Mouse (Mus musculus): ENCODE results near the gene 4931406C07Rik.
"Not testable (repeated sequence)": the region's sequence is repeated elsewhere in the genome, so short reads cannot be mapped to it uniquely, and the experiment has no call there.

Gene 4931406C07Rik

GRCm38 (mm10) chr9:15306398-15307119 lies at the start of gene 4931406C07Rik:
Gene 4931406C07Rik (minus strand): TSS chr9:15306448.
- in situ Hi-C loops (cut with MseI, MboI), result no loop called here

GRCm38 (mm10) chr9:15349925-15350324 lies 43.7 kb upstream of the 4931406C07Rik start:
- in situ Hi-C loops (cut with MseI, MboI), result no loop called here

- in situ Hi-C loops (cut with MseI, MboI), result no loop called here
These were observed 31.5 kb upstream of the 4931406C07Rik start for GRCm38 (mm10) chr9:15337776-15338175.

GRCm38 (mm10) chr9:15318170-15318742 lies 12.0 kb upstream of the 4931406C07Rik start:
- in situ Hi-C loops (cut with MseI, MboI), result no loop called here

- in situ Hi-C loops (cut with MseI, MboI), result no loop called here
These were observed 11.2 kb upstream of the 4931406C07Rik start for GRCm38 (mm10) chr9:15317223-15318169.

GRCm38 (mm10) chr9:15316296-15316695 lies 10.0 kb upstream of the 4931406C07Rik start:
- in situ Hi-C loops (cut with MseI, MboI), result not testable (repeated sequence)

GRCm38 (mm10) chr9:15314619-15315018 lies 8.4 kb upstream of the 4931406C07Rik start:
- in situ Hi-C loops (cut with MseI, MboI), result no loop called here

GRCm38 (mm10) chr9:15313633-15314032 lies 7.4 kb upstream of the 4931406C07Rik start:
- in situ Hi-C loops (cut with MseI, MboI), result no loop called here

- in situ Hi-C loops (cut with MseI, MboI), result no loop called here
These were observed 5.9 kb upstream of the 4931406C07Rik start for GRCm38 (mm10) chr9:15312054-15312735.

GRCm38 (mm10) chr9:15310179-15310578 lies 3.9 kb upstream of the 4931406C07Rik start:
- in situ Hi-C loops (cut with MseI, MboI), result no loop called here

GRCm38 (mm10) chr9:15309425-15309824 lies 3.2 kb upstream of the 4931406C07Rik start:
- in situ Hi-C loops (cut with MseI, MboI), result no loop called here

GRCm38 (mm10) chr9:15308254-15308653 lies 2.0 kb upstream of the 4931406C07Rik start:
- in situ Hi-C loops (cut with MseI, MboI), result no loop called here

GRCm38 (mm10) chr9:15307257-15307656 lies 1.0 kb upstream of the 4931406C07Rik start:
- in situ Hi-C loops (cut with MseI, MboI), result no loop called here

- in situ Hi-C loops (cut with MseI, MboI), result no loop called here
These were observed 498 bp downstream of the 4931406C07Rik start, which contains the start of gene Taf1d for GRCm38 (mm10) chr9:15305503-15306397. Gene Taf1d (plus strand): TSS chr9:15306214.

GRCm38 (mm10) chr9:15302881-15303280 lies 3.4 kb downstream of the 4931406C07Rik start:
- in situ Hi-C loops (cut with MseI, MboI), result no loop called here

- in situ Hi-C loops (cut with MseI, MboI), result not testable (repeated sequence)
These were observed 4.2 kb downstream of the 4931406C07Rik start for GRCm38 (mm10) chr9:15302006-15302405.

GRCm38 (mm10) chr9:15301399-15301798 lies 4.8 kb downstream of the 4931406C07Rik start:
- in situ Hi-C loops (cut with MseI, MboI), result no loop called here

GRCm38 (mm10) chr9:15300056-15300455 lies 6.2 kb downstream of the 4931406C07Rik start:
- in situ Hi-C loops (cut with MseI, MboI), result no loop called here

GRCm38 (mm10) chr9:15298451-15298850 lies 7.8 kb downstream of the 4931406C07Rik start:
- in situ Hi-C loops (cut with MseI, MboI), result no loop called here

GRCm38 (mm10) chr9:15297112-15297511 lies 9.1 kb downstream of the 4931406C07Rik start:
- in situ Hi-C loops (cut with MseI, MboI), result no loop called here
